2 mouse cellular contexts compared by ENCODE assay signal in the genomic region with DNA sequence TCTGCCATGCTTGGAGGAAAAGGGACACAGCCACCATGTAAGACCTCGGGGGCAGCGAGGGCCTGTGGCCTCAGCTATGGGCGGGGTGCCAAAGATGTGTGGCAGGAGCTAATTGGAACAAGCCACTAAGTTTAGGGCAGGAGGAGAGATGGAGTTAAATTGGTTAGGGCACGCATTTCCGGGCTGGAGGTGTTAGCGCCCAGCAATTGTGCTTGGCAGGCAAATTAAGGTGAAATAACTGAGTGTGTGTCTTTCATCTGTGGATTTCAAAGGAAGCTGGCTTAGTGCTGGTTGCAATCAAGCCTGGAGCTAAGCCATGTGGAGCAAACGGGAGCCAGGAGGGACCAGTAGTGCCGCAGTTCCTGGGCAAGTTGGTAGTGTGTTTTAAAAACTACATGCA. TPM values are rescaled to one million over a fixed set of nuclear protein-coding genes. Genes with fewer than 3 reads are reported as not detected.
"Had no signal": no experiment of that assay in that cellular context is flagged by ENCODE, and none has a peak within 500 bp of the region (broad histone marks: within the 10 kb centered on the region; RNA-seq: fewer than 3 reads in every experiment).

No protein-coding gene starts in this region.

RNA-seq across cellular contexts. Expression of a gene that starts 4.7 kb away (rescaled TPM):
- polyA plus RNA-seq: midbrain, embryonic 10.5 days; myocyte had no signal
